Mouse (Mus musculus) cerebellum, adult 9-11 months (tissue): Measurements from ENCODE around the gene Gm45521.

Experiments
- DNase-seq: peaks from one replicate; pipeline ENCODE4 v3.0.0; 2022

Gene Gm45521

GRCm38 (mm10) chr14:7954071-7954471 is 3.0 kb upstream of the Gm45521 start:
- DNase-seq, result no peak

- DNase-seq, result no peak
These were observed 661 bp upstream of the Gm45521 start for GRCm38 (mm10) chr14:7956427-7956826.

DNA sequence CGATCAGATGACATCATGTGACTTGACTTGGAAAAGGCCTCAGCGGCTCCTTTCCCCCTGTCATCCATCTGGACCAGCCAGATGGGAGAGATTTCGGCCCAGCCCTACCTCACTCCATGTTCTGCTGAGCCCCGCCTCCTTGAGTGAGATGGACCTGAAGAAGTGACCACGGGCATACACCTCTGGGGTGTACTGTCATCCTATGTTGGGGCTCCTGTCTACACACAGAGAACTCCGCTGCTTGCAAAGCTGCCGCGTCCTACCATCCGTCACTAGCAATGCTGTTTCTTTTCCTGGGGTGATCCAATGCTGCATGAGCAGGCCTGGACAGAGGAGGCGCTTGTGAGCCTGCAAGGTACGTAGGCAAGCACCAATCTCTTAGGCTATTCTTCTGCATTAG is 3.5 kb downstream of the Gm45521 start:
- peak; percentile 48 for DNase-seq

DNA sequence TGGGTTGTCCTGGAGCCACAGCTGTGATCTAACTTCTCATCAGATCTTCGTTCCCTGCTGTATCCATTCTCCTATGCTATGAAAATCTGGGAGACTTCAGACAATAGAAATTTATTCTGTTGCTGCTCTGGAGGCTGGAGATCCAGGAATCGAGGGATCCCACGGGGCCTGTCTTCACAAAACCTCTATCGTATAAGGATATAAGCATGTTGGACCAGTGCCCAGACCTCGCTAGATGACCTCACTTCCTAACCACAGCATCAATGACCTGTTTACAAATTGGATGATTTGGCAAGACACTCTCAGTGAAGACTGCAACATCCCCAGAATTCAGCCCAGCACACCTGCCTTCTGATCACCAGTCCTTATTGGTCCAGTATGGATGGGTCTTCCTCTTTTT is 4.6 kb downstream of the Gm45521 start:
- DNase-seq, result no peak

DNA sequence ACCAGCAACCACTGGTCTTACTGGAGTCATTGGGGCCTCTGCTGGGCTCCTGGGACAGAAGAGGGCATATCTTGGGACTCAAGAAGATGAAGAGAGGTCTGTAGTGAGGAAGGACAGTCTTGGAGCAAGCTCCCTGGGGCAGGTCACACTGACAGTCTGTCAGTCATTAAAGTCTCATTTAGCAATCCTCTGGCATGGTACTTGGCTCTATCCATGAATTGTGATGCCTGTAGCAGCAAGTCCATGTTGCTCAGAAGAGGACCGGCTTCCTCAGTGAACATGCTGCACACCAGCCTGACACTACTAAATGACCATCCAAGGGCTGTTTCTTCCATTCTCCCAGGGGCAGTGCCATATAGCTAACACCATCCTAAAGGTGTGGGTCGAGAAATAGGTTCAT is 5.5 kb downstream of the Gm45521 start:
- DNase-seq, result no peak

DNA sequence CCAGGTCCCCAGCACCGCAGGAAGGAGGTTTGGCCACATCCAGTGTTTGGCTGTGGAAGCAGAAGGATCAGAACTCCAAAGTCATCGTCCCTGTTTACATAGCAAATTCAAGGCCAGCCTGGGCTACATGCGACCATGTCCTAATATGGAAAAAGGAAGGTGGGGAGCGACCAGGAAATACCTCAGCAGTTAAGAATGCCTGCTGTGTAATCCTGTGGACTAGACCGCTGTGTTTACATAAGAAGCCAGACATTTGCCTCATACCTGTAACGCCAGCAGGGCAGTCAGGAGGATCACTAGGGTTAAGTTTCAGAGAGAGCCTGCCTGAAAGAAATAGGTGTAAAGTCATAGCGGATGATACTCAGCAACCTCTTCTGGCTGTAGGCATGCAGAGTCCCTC is 6.1 kb downstream of the Gm45521 start:
- no peak for DNase-seq

DNA sequence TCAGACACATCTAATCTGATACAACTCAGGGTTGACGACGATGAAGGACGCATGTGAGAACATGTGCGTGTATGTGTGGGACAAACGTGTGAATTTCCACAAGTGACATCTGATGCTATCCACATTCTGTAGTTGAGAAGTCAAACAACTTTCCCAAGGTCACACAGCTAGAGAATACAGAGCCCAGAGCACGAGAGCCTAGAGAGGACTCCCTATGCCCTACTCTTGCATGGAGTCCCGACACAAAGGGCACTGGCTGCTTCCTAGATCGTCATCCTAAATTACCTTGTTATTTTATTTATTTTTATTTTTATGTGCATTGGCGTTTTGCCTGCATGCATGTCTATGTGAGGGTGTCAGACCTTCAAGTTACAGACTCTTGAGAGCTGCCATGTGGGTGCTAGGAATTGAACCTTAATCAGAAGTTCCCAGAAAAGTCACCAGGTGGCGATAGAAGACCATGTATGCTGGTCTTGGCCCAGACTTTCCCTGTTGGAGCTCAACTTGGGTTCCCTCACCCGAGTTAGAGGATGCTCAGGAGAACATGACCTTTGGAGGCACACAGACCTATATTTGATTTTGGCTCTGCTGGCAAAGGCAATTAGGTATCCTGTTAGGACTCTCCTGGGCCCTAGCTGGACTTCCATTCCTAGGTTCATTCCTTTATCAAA is 7.3 kb downstream of the Gm45521 start:
- peak; percentile 69 for DNase-seq

DNA sequence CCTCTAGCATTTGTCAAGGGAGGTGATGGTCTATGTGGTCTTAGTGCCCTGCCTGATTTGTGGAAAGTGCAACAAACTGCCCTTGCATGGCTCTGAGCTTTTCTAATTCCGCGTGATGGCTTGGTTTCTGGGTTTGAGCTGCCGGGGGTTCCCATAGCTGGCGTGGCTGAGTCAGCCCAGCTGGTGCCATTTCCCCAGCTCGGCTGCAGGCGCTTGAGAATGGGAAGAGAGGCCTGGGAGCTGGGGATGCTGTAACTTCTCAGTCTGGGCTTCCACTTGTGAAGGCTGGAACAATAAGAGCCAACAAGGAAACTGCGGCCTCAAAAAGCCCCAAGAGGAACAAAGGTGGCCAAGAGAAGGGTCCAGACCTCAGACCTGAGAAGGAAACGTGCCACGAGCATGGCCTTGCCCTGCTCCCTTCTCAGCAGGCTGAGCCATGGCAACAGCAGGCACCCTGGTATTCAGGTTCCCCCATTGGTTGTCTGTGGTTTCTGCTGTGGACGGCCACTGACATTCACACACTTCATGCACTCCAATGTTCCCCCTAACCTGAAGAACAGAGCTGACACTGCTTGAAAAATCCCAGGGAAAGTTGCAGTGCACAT is 14.9 kb downstream of the Gm45521 start:
- no peak for DNase-seq

- DNase-seq, result no peak
These were observed 17.6 kb downstream of the Gm45521 start for GRCm38 (mm10) chr14:7974643-7975042.

- DNase-seq, result no peak
These were observed 18.1 kb downstream of the Gm45521 start for GRCm38 (mm10) chr14:7975177-7975576.

DNA sequence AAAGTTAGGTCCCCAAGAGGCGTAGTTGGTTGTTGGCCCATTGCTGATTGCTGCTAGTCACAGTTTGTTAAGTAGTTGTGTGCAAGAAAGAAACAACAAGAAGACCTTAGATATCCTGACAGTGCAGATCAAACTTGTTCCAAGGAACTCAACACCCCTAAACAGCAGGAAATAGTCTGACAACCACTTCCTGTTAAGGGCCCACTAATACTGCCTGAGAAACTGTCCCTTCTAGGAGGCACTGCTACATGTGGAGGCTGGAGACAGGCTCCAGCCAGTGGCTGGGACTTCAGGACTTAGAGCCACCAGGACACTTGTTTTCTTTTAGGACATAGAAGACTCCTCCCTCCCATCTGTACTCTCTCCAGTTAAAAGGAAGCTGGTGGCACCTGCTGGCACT is 20.4 kb downstream of the Gm45521 start:
- no peak for DNase-seq

DNA sequence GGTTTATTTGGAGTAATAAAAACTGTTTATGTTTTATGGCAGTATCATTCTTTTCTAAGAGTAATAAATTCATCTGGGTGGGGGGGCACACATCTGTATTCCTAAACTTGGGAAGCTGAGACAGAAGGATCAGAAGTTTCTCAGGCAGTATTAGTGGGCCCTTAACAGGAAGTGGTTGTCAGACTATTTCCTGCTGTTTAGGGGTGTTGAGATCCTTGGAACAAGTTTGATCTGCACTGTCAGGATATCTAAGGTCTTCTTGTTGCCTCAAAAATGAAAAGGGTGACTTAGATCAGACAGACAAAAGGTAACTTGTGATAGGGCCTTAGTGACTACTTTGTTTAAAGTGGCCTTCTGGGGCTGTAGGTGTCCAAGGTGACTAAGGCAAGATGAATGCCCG is 21.1 kb downstream of the Gm45521 start:
- DNase-seq, result no peak

DNA sequence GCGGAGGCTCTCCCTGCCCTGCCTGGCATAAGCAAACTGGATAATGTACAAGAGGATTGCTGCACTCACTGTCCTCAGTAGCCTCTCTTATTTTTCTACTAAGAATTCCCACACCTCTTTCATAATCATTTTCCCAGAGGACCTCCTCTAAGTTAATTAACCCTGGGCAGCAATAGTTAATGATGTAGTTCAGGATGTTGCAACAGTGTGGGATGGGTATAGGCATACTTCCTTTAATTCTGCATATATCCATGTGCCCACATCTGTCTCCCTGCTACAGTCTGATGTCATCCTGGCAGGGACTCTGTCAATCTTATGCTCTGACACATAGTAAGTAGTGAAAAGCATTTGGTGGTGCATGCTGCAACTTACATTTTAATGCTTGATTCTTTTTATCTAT is 24.1 kb downstream of the Gm45521 start:
- no peak for DNase-seq

- DNase-seq, result no peak
These were observed 29.8 kb downstream of the Gm45521 start for GRCm38 (mm10) chr14:7986913-7987312.

DNA sequence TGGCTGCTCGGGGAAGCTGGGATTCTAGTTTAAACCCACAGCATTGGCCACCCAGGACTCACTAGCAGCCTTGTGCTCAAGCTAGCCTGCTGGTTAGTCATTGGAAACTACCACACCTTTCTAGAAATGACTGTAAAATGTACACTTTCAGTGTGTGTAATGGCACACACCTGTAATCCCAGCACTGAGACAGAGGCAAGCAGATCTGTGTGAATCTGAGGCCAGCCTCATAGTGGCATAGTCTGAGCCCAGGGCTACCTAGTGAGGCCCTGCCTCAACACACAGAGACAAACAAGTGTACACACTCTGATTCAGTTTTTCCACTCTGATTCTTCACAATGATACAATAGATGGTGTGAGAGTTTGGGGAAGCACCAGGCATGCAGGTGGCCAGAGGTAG is 32.3 kb downstream of the Gm45521 start:
- DNase-seq, result no peak

GRCm38 (mm10) chr14:7989961-7990360 is 32.9 kb downstream of the Gm45521 start:
- no peak for DNase-seq

GRCm38 (mm10) chr14:7991108-7991776 is 34.2 kb downstream of the Gm45521 start:
- DNase-seq, result no peak

DNA sequence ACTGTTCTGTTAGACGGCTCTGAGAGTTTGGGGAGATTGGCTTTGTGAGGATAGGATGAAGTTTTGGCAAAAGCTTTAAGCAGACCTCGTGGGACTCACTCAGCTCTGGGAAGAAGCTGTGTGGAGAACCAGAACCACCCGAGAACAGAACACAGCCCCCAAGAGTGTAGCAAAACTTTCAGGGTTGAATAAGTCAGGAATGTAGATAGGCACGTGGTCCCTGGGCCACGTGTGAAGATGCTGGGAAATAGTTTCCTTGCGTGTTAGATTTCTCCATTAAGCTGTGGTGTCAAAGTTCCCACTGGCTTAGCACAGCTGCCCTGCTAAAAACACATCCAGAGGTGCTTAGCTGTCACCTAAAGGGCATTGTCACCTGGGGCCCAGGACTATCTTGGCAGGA is 35.1 kb downstream of the Gm45521 start:
- no peak for DNase-seq

DNA sequence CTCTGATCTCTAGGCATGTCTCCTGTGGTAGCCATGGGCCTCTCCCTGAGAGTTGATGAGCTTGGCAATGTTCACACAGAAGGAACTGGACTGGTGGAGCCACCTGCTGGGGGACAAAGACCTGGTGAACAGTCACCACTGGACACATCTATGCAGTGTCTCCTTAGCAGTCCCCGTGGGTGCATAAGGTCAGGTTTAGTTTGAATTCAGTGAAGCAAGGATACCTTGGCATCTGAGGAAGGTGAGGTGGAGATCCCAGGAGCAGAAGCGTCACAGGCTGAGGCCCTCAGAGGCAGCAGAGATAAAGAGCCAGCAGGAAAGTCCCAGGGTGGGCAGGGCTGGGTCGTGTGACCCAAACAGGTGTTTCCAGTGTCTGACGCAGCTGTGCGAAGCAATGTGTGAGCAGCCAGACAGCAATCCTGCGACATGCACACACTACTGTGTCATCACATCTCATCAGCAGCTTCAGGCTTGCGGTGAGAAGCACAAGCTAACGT is 37.2 kb downstream of the Gm45521 start, which contains the start of gene Dnase1l3:
TSS of gene Dnase1l3 (minus strand) at position 303 of the 497 bp plus-strand sequence.
- DNase-seq, result no peak

DNA sequence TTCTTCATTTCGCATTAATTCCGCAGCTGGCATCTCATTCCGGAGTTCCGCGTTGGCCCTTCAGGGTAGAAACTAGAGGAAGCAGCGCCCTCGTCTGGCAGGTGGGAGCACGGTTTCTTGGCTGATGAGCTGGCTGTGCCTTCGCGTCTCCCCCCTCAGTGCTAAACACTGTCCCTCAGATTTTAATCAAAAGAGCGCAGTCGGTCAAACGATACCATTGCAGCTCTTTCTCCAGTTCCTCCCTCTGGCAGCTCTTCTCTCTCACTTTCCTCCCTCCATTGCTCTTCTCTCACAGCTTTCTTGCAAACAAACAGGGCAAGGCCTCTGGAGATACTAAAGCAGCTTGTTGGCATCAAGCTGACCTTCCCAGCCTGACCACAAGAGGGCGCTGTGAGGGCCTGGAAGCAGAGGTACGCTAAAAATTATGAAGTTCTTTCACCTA is 40.2 kb downstream of the Gm45521 start:
- peak; percentile 90 for DNase-seq

DNA sequence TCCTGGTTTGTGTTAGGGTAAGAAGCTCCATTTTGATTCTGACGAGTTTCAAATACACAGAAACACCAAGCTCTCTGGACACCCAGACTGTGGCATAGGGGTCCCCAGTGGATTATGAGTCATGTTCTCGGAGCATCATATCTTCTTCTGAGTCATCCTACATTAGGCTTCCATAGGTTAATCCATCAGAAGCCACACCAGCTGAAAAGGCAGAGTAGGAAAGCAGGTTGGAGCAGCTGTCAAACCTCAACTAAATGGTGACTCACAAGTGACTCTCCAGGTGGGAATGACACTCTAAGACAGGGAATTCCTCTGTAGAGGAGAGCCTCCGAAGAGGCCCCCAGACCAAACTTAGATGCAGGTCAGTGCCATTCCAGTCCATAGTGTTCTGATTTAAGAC is 41.9 kb downstream of the Gm45521 start:
- no peak for DNase-seq

DNA sequence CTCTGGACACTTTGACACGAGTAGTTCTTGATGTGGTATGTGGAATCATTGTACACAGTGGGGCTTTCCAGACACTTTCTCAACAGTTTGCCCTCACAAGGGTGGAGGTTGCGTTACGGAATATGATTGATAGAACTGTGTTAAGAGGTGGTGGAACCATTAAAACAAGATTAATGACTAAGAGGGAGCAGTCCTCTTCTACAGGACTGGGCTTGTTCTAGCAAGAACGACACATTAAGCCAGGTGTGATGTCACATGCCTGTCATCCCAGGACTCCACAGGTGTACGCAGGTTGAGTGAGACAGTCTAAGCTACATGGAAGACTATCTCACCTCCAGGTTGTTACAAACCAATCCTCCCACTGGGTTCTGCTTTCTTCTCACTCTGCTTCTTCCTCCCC is 42.3 kb downstream of the Gm45521 start:
- DNase-seq, result no peak

DNA sequence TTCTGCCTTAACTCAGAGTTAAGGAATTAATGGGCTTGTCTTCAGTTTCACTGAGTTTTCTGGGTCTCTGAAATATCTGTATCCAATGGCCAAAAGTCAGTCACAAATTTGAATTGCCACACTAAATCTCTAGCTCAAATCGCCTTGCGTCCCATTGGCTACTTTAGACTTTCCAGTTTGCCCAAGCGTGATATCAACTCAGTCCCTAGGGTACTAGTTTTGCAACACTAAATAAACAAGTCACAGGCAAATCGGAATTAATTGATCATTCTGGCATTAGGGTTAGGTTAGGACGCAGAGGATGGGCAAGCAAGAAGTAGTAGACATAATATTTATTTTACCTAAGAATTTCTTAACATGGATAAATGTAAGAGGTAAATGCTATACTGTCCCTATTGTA is 43.2 kb downstream of the Gm45521 start:
- DNase-seq, result no peak
